Mouse (Mus musculus) c-Kit-positive CD71-negative TER-119-negative erythroid progenitor cells, embryonic 14.5 days (primary cell): Measurements from ENCODE around the gene Coq7.

Experiments
- DNase-seq: peaks from one replicate; pipeline ENCODE4 v3.0.0-alpha.2; 2013; ENCODE audit warnings: low read depth

The Coq7 gene

DNA sequence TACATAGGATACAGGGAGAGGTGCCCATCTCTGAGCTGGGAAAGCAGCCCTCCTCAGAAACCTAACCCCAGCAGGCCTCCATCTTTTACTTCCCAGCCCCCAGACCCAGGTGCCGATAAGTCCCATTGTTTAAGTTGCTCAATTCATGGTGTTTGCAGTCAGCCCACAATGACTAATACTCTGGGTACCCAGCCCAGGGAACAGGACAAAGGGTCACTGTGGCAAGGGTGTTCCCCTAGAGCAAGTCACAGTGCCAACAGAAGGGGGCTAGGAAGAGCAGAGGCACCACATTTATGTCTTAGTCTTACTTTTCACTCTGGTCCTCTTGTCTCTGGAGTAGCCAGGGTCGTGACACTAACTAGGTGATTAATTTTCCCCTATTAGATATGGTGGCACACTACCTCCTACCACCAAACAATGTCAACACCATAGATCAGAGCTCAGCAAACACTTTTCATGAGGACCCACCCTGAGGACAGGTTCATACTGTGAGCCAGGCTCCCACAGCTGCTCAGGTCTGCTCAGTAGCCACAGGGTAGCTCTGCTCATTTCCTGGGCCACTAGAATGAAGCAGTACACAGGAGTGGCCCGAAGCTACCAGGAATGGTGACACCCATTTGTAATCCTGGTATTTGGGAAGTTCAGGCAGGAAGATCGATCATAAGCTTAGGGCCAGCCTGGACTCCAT lies 38.1 kb downstream of the Coq7 start:
- DNase-seq = no peak

DNA sequence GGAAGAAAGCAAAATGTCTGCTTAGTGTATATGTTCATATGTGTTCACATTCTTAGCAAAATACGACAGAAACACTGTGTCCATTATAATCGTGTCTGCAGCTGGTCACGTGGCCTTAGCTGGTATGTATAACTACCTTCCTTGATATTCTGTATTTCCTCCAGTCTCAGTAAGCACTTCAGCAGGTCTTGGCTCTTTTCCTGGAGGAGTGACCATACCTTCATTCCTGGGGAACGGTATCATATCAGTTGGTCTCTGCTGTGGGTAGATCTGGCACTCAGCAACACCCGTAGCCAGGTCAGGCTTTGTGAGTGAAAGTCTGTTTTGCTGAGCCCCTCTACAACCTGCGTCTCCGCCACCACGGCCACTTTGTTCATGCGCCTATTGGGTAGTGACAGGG lies 39.3 kb downstream of the Coq7 start:
- no peak for DNase-seq

GRCm38 (mm10) chr7:118491431-118492147 lies 41.6 kb downstream of the Coq7 start, which contains the start of gene Itpripl2:
Itpripl2 (minus strand) TSS chr7:118491975.
- DNase-seq = peak; percentile 41

- DNase-seq = no peak
These were observed 42.3 kb downstream of the Coq7 start for GRCm38 (mm10) chr7:118490666-118491430.

GRCm38 (mm10) chr7:118489706-118490665 lies 43.2 kb downstream of the Coq7 start:
- DNase-seq = no peak

DNA sequence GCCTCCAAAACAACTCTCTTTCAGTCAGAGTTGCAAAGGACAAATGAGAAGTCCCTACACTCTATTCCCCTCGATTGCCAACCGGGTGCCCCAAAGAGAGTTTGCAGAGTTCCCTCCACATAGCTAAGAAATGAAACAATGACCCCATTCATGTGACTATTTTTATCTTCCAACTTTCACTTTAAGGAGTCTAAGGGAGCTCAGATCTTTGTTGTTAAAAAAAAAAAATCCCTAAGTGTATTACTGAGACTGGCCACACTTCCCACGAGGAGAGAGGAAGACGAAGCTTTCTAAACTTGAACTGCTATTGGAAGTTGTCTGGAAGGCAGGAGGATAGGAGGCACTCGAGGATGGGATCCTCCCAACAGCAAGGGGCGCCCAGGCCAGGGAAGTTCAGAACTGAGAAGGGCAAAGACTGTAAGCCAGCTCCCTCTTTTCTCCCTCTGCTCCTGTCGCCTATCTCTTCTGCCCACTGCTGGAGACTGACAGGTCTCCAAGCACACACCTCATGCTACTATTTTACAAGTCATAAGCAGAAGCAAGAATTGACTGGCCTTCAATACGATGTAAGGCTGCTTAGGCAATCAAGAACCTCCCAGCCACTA lies 45.0 kb downstream of the Coq7 start:
- DNase-seq = no peak

GRCm38 (mm10) chr7:118486917-118487316 lies 46.2 kb downstream of the Coq7 start:
- DNase-seq = no peak

- DNase-seq = no peak
These were observed 49.2 kb downstream of the Coq7 start for GRCm38 (mm10) chr7:118483996-118484395.

GRCm38 (mm10) chr7:118482001-118482400 lies 51.2 kb downstream of the Coq7 start:
- no peak for DNase-seq

DNA sequence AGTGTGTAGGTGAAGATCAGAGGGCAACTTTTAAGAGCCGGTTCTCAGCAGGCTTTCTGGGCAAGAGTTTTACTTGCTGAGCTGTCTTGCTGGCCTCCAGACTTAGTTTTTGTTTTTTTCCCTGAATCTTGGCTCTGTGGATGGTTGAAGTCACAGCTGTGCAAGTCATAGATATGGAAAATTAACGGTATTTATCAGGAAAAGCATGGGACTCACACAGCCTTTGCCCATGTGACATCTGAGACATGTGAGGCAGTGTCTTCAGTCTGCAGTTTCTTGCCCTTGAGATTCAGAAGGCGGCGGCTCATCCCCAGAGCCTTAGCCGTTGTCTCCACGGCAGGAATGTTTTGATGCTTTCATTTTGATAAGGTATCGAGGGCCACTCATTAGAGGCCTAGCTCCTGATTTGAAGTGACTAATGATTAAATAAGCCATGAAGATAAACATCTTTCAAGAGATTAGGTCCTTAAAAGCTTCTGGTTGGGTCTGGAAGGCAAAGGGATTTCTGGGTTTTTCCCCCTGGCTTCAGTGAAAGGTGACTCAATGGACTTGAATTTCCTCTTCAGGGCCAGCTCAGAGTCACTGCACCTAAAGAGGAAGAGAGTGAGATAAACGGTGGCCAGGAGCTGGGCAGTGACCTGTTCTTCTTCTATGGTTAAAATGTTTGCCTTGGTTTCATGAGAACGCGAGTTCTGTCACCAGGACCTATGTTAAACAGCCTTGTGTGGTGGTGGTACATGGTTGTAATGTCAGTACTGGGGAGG lies 51.9 kb downstream of the Coq7 start:
- no peak for DNase-seq

GRCm38 (mm10) chr7:118480160-118480709 lies 52.9 kb downstream of the Coq7 start:
- DNase-seq = no peak

DNA sequence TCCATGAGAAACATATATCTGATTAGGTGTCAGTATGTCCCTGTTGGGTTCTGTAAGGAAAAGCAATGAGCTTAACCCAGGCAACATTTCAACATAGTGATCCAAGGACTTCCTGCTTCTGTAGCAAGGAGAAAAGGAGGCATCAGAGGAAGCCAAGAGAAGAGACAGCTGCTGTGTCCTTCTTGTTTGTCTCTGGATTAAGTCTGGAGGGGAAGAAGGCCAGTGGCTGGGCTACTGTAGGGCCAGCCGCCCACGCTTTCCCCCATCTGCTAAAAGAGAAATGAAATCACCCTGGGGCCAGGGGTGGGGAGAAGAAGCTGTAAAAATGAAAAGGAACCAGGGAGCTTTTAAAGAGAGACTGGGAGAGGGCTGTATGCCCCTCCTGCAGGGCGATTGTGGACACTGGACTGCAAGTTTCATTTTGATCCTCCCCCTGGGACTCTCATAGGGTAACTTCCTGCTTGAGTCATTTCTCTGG lies 54.3 kb downstream of the Coq7 start:
- no peak for DNase-seq

- no peak for DNase-seq
These were observed 56.7 kb downstream of the Coq7 start for GRCm38 (mm10) chr7:118476428-118476827.

DNA sequence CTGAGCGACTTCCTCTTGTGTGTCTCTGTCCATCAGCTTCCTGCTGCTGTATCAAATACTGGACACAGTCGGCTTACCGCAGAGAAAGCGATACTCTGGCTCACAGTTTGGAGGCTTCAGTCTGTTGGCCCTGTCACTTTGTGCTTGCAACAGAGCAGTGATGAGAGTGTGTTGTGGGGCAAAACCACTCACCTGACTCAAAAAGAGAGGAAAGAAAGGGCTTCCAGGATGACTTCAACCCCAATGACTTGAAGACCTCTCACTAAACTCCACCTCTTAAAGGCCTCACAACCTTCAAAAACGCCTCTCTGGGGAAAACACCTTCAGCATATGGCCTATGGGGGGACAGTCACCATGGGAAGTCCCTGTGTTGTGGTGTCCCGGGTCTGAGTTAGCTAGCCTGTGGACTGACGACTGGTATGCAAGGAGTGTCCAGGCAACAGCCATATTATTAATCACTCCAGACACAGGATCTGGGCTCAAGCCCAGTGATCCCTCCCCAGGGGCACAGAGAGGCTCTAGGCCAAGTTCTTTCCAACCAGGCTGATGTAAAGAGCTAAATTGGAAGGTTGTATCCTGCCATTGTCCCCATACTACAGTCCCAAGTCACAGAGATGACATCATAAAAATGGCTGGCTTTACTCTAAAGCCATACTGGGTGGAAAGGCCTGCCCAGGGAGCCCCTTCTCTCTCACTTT lies 58.0 kb downstream of the Coq7 start:
- DNase-seq = no peak

- no peak for DNase-seq
These were observed 60.3 kb downstream of the Coq7 start for GRCm38 (mm10) chr7:118472886-118473285.

- no peak for DNase-seq
These were observed 65.1 kb downstream of the Coq7 start for GRCm38 (mm10) chr7:118468060-118468459.

- no peak for DNase-seq
These were observed 68.7 kb downstream of the Coq7 start for GRCm38 (mm10) chr7:118464432-118464831.

GRCm38 (mm10) chr7:118462818-118463762 lies 70.1 kb downstream of the Coq7 start:
- no peak for DNase-seq
